Mouse (Mus musculus) right cerebral cortex, adult 18-20 months (tissue): Measurements from ENCODE around the gene Iqcf3.
A peak's percentile ranks its signal among the peaks of the same experiment; 100 is the strongest.

Source experiments
- DNase-seq: peaks from one replicate; pipeline ENCODE4 v3.0.0; 2022; ENCODE audit warnings: mixed read lengths

The Iqcf3 gene

DNA sequence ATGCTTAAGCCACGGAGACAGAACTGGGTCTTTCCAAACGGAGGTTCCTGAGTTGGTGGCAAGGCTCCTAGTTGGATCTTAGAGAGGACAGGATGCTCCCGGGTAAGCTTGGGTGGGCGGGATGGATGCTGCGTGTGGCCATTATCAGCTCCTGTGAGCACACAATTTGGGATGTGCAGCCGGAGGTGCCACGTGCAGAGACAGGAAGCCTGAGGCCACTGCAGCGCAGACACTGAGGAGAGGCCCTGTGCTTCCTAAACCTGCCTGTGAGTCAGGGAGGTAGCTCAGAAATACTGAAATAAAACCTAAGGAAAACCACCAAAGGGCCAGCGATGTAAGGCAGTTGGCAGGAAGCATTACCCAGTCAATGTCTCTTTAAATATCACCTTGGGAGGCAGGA, 91.7 kb downstream of the Iqcf3 start:
- no peak for DNase-seq

GRCm38 (mm10) chr9:106469317-106469716, 92.1 kb downstream of the Iqcf3 start:
- no peak for DNase-seq

DNA sequence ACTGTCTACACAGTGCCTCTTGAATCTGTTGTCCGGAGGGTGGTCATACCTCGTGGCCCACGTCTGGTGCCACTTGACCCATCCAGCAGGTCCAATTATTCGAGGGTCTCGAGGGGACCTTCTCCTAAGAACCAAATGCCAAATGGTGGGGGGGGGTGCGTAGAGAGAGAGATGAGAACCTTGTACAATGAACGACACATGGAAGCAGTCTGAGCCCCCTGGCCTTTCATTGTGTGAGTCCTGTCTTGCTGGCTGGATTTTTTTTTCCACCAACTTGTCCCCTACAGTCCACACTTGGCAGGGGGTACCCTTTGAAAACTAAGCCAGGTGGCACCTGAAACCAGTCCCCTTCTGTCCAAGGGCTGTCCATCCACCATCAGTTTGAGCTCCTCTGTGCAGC, 93.7 kb downstream of the Iqcf3 start:
- no peak for DNase-seq

GRCm38 (mm10) chr9:106466721-106467120, 94.7 kb downstream of the Iqcf3 start:
- no peak for DNase-seq

DNA sequence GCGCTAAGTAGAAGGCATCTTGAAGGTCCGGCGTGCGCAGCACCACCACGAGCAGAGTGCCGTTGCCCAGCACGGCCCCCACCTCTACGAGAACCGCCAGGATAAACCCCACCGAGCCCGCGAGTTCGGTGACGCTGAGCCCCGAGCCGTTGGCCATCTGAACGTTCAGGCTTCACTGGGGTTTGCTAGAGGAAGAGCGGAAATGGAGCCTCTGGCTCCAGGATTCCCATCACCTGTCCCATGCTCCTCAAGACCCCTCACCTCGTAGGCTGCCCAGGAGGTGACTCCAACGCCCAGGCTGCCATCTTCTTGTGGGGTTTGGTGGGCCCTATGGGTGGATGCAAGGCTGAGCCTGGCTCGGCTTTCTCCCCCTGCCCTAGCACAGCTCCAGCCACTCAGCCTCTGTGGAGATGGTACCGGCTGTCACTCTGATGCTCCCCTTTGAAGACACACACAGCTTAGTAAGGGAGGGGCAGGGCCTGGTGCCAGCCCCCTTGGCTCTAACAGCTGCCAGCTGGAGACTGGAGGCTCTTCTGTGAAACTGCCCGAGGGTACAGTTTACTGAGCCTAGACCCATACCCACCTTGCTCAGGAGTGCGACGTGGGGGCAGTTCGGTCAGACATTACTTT, 95.7 kb downstream of the Iqcf3 start, which contains the start of gene Gpr62:
Gene Gpr62, minus strand, starts transcription at position 368 of the 630 bp plus-strand sequence.
- DNase-seq: peak; percentile 75

DNA sequence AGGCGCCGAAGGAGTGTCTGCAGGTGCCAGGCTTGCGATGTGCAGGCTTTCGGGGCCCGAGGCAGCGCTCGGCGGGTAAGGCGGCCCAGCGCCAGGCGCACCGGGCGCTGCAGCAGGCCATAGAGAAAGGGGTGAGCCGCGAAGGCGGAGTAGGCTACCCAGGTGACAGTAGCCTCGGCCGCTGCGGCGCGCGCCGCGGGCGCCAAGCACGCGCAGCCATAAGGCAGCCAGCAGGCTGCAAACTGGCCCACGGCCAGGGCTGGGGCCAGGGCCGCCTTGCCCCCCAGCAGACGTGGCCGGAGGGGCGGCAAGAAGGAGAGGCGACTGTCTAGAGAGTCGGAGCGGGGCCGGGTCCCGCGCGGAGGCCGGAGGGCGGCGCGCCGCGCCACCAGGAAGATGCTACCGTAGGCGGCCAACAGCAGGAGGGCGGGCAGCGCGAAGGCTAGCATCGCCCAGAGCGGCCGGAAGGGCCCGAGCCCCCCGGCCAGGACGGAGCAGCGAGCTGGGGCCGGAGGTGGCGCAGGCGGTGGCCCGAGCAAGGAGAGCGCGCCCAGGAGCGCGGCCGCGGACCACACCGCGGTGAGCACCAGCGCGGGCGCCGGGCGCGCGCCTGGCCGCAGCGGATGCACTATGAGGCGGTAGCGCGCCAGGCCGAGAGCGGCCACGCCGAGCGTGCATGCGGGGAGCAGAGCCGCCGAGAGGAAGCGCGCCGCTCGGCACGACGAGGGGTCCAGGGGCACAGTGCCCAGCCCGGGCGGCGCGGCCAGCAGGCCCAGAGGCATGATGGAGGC, 96.5 kb downstream of the Iqcf3 start:
- peak; percentile 84 for DNase-seq

DNA sequence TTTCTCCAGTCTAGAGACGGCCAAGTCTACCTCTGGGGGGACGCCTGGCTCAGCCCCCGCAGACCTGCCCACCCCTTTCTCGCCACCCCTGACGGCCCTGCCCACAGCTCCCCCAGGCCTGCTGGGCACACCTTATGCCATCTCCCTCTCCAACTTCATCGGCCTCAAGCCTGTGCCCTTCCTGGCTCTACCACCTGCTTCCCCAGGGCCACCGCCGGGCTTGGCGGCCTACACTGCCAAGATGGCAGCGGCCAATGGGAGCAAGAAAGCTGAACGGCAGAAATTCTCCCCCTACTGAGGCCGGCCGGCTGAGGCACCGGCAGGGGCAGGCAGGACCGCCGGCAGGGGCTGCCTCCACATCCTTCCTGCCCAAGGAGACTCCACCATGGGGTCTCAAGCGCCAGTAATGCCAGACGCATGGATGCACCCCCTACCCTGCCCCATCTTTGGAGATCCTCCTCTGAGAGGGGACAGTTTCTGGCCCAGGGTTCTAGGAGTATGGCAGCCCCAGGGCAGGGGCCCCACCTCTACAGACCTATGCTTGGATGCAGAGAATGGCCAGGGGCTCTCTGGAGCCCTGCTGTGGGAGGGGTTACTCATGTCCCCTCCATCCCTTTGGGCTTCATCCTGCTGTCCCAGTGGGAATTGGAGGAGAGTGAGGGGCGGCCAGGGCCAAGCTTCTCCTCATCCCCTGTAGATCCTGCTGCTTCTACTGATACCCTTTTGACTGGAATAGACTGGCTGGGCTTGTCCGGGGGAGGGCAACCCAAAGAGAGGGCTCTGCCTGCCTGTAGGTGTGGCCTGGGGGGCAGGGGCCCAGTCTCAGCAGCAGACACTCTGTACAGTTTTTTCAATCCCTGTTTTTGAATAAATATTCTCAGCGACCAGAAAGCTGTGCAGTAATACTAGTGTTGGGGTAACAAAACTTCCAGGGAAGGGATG, 98.0 kb downstream of the Iqcf3 start:
- no peak for DNase-seq

DNA sequence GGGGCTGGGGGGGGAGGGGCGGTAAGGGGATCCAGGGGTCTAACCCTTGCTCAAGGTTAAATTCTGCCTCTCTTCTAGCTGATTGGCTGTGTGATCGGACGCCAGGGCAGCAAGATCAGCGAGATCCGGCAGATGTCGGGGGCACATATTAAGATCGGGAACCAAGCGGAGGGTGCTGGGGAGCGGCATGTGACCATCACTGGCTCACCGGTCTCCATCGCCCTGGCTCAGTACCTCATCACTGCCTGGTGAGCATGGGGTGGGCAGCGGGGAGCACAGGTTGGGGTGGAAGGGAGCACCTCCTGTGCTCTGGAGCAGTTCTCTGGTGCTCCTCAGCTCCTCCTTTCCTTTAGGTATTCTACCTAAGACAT, 99.0 kb downstream of the Iqcf3 start:
- DNase-seq: no peak

- no peak for DNase-seq
Measured at GRCm38 (mm10) chr9:106461641-106462429, 99.6 kb downstream of the Iqcf3 start.

DNA sequence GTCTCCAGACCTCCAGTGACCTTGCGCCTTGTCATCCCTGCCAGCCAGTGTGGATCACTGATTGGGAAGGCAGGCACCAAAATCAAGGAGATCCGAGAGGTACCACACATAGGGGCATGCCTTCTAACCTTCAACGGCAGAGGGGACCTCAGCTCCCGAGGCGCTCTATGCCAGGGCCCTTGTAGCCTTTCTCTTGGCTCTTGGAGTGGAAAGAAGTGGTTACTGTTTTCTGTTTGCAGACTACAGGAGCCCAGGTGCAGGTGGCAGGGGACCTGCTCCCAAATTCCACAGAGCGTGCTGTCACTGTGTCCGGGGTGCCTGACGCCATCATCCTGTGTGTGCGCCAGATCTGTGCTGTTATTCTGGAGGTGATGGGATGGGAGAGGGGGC, 100.4 kb downstream of the Iqcf3 start:
- DNase-seq: no peak

DNA sequence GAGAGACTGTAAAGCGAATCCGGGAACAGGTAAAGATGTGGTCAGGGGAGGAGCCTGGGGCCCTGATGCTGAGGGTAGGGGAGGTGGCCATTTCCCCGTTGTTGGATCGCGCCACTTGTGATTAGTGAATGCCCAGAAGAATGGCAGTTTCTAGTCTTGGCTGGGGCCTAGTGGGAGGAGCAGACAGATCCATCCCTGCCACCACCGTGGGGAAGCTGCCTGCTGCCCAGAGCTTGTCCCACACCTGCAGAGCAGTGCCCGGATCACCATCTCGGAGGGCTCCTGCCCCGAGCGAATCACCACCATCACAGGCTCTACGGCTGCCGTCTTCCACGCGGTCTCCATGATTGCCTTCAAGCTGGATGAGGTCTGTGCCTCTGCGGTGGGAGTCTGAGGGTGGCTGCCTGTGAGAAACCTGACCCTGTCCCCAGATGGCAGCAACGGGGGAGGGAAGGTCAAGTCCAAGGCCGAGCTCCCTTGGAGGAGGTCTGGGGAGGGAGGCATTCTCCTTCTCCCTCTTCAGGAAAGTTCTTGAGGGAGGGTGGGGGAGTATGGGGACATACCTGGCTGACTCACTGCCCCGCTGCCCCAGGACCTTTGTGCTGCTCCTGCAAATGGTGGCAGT, 100.9 kb downstream of the Iqcf3 start:
- DNase-seq: no peak

DNA sequence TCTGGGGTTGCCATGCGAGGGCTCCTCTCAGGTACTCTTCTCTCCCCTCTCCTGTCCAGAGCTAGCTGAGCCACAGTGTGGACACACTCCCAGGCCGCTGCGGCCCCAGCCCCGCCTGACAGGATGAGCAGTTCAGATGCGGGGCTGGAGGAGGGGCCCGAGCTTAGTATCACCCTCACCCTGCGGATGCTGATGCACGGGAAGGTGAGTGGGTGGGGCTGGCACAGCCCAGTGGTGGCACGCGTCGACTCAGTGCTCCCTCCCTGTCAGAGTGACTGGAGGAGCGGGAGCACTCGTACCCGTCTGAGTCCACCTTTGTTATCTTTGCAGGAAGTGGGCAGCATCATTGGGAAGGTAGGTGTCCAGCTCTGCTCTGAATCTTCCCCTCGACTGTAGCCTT, 101.5 kb downstream of the Iqcf3 start:
- DNase-seq: no peak

- no peak for DNase-seq
Measured at GRCm38 (mm10) chr9:106457920-106458319, 103.5 kb downstream of the Iqcf3 start.

- no peak for DNase-seq
Measured at GRCm38 (mm10) chr9:106457163-106457559, 104.3 kb downstream of the Iqcf3 start.

DNA sequence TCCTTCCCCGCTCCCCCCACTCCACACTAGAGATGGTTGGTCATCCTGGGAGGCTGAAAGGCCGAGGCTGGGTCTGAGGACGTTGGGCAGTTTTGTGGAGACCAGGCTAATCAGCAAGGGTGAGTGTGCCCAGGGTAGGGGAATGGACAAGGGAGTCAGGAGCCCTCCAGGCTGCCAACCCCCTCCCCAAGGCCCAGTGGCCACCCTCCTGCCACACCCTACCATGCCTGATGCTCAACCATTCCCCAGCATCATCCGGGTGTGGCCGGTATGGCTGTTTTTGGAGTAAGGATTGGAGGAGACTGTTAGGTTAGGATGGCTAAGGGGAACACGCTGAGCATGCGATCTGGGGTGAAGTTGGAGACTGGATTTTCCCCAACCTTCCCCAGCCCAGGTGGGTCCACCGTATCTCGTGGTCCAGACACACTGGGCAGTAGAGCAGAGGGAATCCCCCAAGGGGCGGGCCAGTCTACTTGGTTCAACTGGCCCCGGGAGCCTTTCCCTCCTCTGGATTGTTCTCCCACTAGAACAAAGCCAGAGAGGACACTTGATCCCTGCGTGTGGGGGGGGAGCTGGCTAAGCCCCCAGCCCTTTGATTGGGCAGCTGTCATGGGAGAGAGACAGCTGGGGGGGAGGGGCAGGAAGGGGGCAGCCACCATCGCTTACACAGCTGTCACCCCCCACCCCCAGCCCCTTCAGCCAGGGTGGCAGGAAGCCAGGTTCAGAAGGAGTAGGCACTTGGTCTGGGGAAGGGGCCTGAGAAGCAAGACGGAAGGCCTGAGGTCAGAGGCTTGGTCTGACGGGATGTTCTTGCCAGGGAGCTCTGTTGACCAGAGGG, 104.9 kb downstream of the Iqcf3 start:
- no peak for DNase-seq

- peak; percentile 64 for DNase-seq
Measured at GRCm38 (mm10) chr9:106454888-106455681, 106.3 kb downstream of the Iqcf3 start.

DNA sequence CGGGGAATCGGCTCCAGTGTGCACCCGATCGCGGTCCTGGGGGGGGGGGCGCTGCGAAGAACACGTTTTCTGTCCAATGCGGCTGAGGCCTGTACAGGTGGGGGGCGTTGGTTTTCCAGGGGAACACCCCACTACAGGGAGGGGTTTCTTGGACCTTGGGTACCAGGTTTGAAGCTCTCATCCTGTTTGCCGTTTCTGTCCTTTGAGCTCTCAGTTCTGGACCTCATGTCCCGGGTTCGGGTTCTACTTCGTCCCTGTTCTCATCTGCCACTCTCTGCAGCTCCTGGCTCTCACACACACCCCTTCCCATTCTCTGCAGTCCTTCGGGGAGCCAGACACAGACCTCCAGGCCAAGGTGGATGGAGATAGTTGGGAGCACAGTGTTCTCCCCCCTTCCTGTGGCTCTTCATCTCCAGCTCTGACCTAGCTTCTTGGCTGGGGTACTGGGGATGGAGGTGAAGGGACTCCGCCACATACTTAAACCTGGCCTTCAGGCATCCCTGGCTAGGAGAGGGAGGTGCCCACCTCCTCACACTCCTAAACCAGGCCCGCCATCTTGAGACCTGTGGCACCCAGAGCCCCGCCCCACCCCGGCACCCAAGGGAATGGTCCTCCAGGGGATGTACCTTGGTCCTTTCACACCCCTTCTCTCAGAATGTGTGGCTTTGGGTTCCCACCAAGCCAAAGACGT, 107.2 kb downstream of the Iqcf3 start:
- DNase-seq: no peak

DNA sequence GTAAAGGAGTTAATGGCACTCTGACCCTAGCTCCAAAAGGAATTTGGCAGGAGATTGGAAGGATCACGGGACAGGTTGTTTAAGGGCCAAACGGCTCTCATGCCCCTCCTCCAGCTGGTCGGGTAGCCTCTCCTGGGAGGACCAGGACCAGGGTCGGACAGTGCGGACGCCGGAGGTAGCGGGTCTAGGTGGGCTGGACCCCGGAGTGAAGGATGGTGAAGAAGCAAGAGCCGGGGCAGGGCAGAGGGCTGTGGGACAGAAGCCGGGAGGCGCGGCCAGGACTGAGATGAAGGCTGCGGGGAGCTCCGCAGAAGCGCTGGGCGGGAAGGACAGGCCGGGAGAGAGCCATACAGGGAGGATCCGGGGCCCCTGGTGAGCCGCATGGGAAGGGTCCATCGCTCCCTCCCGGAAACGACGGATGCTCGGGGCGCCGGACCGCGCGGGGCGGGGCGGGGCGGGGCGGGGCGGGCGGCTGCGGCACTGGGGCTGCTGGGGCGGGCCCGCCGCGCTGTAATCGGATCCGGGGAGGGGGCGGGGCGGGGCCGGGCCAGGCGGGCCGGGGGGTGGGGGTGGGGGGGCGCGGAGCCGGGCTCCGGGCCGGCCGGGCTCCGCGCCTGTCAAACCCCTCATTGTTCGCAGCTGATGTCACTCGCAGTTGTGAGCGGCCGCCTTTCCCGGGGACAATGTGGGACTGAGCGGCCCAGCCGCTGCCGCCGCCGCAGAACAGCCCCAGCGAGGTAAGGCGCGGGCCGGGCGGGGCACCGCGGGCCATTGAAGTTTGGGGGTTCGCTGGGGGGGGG, 108.0 kb downstream of the Iqcf3 start, which contains the start of gene Pcbp4:
Gene Pcbp4, plus strand, starts transcription at position 21 of the 800 bp plus-strand sequence.
- no peak for DNase-seq
